Mouse (Mus musculus) layer of hippocampus, adult 11-12 months (tissue): ENCODE measurements around the gene Gm20388.
"Not testable (repeated sequence)": the region's sequence is repeated elsewhere in the genome, so short reads cannot be mapped to it uniquely, and the experiment has no call there.

Source experiments
- DNase-seq: peaks from one replicate; pipeline ENCODE4 v3.0.0; 2022; ENCODE audit warnings: low spot score

Gene Gm20388

GRCm38 (mm10) chr8:120316707-120317106, 406.1 kb downstream of the Gm20388 start:
- DNase-seq: no peak

GRCm38 (mm10) chr8:120317118-120317824, 406.6 kb downstream of the Gm20388 start:
- no peak for DNase-seq

DNA sequence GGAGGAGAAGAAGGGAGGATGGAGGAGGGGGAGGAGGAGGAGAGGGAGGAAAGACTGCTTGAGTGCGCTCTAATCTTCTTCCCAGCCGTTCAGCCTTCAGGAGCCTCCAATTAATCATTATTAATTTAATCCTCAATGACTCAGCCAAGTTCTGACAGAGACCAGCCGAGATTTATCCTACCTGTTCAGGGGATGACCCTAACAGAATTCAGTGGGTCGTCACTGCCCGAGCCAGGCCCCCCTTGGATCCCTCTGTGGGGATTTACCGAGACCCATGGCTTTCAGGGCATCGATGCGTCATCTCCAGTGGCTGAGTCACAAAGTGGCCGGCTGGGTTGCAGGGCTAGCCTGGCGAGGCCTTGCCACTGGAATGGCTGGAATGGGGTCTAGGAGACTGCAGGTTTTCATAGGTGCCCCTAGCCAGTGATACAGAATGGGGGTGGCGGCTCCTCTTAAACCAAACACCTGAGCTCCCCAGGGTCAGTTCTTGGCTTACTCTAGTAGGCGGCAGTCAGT, 407.9 kb downstream of the Gm20388 start:
- DNase-seq: no peak

GRCm38 (mm10) chr8:120319449-120319848, 408.8 kb downstream of the Gm20388 start:
- peak; percentile 77 for DNase-seq

DNA sequence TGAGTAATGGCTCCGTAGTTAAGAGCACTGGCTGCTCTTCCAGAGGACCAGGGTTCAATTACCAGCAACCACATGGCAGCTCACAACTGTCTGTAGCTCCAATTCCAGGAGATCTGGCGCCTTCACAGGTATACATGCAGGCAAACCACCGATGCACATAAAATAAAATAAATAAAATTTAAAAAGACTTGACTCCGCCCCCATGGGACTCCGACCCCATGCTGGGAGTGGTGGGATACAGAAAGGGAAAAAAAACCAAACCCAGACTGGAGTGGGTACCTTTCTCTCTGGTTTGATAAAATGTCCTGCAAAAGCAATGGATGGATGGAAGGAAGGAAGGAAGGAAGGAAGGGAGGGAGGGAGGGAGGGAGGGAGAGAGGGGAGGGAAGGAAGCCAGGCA, 409.5 kb downstream of the Gm20388 start:
- no peak for DNase-seq

DNA sequence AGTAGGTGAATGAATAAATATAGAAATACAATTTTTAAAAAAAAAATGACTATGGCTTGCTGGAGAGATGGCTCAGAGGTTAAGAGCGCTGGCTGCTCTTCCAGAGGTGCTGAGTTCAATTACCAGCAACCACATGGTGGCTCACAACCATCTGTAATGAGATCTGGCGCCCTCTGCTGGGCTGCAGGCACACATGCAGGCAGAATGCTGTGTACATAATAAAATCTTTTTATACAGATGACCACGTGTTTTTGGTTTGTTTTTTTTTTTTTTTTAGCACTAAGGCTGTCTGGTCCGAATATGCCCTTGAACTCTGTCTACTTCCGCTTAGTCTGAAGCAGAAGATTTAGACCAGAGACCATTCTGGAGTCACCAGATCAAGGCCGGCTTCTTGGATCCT, 411.1 kb downstream of the Gm20388 start:
- no peak for DNase-seq

GRCm38 (mm10) chr8:120322956-120323448, 412.4 kb downstream of the Gm20388 start:
- DNase-seq: peak; percentile 77

GRCm38 (mm10) chr8:120324555-120324954, 413.9 kb downstream of the Gm20388 start:
- peak; percentile 60 for DNase-seq

DNA sequence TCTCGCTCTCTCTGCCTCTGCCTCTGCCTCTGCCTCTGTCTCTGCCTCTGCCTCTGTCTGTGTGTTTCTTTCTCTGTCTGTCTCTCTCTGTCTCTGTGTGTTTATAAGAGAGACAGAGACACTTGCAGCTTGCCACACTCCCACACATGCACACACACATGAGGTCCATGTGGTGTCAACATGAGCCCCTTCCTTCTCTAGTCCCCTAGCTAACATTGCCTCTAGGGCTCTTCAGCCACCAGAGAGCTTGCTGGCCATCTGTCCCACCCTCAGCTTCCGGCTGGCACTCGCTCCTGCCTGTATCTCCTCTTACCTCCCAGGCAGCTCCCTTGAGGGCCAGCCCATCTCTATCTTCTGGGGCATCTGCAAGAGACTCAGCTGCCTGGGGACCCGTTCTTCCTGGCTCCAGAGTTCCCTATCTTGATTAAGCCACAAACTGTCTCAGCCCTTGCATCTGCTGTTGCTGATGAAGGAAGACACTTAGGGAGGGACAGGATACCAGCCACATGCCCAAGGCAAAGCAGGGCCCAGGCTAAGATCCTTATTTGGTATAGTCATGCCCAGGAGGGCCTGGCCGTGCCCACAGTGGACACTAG, 414.6 kb downstream of the Gm20388 start:
- no peak for DNase-seq

DNA sequence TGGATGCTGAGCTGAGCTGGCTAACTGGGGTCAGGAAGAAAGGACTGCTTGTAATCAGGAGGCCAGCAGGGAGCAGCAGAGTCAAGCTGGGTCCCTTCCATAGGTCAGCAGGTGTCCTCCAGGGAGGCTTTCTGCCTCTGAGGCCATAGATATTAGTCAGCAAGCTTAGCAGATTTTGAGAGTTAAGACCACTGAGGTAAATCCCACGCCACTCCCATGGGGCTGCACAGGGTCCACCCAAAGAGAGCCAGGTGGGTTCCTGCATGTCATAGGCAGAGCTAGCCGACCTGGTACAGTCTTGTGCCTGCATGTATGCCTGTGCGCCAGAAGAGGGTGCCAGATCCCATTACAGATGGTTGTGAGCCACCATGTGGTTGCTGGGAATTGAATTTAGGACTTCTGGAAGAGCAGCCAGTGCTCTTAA, 416.5 kb downstream of the Gm20388 start:
- DNase-seq: no peak

DNA sequence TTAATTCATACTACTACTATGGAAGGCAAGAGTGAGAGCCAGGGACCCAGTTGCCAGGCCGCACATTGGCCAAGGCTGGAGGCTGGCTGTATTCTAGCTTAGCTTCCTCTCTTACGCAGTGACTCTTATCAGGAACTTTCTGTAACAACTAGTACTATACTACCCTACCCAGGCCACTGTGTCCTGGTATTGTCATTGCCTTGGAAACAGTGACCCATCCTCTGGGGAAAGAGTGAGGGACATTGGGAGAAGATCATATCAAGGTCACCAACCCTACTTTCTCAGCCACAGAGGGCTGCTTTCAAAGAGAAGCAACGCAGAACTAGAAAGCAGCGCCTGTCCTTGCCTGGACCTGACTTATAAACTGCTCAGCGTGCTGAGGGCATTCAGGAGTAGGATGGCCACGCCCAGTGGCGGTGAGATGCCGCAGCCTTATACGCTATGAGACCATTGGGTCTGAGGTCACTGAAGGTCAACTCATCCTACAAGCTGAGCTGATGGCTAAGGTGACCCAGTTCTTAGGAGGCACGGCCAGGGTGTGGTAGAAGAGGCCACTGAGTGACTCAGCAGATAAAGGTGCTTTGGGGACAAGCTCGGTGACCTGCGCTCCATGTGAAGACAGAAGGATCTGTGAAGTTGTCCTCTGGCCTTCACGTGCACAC, 417.9 kb downstream of the Gm20388 start:
- no peak for DNase-seq

DNA sequence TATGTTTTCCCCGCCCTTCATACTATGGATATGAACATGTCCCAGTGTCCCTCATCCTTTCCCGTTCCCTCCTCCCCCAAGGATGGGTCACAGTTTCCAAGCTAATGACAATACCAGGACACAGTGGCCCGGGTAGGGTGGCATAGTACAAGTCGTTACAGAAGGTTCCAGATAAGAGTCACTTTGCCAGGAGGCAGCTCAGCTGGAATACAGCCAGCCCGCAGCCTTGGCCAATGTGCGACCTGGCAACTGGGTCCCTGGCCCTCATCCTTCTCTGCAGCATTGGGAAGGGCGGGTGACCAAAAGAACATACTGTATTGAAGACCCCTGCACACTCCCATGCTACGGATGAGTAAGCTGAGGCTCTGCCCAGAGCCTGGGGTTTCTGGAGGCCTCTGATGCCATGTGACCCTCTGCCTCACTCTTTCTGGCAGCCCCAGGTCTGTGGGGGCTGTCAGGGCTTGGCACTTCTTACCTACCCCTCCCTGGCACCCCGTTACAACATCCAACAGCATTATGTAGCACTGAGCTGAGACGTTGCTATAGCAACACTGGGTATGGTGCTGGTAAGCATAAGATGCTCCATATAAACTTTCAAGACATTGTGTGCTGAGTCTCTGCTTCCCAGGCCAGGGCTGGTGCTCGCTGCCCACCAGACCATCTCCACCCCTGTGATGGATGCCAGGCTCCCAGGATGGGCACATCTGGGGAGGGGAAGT, 418.5 kb downstream of the Gm20388 start:
- DNase-seq: no peak

DNA sequence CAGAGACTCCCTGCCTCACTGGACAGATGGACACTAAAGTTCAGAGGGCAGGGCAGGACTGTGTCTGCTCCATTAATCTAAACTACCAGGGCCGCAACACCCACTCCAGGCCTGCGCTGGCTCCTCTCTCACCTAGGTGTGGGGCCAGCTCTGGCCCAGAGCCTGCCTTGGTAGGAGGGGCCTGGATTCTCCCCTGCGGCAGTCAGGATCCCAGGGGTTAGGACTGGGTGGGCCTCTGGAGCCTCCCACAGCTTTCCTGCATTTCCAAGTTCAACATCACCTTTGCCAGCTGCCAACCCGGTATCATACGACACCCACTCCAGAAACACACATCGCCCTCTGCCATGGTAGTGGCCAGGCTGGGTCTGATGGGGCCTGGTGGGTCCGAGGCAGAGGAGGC, 420.4 kb downstream of the Gm20388 start:
- DNase-seq: no peak

DNA sequence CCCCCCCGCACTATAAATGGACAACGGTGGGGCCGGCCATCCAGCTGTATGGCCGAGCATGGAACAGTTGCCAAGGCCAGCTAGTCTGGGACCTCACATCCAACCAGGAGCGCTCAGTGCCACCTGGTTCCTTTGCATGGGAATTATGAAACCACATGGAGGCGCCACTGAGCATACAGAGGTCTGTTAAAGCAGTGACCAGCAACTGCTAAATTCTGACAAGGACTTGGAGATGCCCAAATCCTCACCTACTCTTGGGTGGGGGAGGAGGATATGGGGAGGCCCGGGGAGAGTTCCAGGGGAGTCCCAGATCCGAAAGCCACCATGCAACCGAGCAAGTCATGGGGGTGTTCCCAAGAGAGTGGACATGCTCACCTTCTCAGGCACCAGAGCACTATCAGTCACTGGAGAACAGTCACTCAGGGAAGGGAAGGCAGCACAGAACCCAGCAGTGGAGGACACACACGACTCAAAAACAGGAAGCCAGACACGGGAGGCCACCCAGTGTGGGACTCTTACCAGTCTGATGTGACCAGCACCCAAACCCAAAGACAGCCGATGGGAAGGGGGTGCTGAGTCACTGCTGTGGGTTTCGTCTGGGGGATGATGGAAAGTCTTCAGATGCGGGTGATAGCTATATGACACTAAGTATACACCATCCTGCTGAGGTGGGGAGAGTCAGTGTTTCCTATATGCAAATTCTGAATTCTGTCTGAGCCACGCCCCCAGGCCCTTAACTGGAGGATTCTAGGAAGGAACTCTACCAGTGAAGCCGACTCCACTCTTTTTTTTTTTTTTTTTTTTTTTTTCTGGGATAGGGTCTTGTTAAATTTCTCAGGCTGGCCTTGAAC, 422.0 kb downstream of the Gm20388 start:
- DNase-seq: no peak

DNA sequence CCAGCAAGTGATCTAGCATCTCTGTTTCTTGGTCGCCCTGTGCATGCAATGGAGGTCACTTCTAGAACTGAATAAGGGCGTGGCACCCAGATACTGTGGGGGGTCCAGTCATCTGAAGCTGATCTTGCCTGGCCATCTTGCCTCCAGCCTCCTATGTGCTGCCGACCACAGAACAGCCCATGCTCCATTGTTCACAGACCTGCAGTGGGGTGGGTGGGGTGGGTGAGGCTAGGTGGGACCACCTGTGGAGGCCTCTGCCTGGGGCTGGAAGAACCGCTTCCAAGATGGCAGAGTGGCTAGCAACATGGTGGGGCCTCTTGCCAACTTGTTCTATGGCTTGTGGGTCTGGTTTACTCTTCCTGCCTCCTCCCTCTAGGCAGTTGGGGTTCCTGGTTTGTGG, 423.0 kb downstream of the Gm20388 start:
- DNase-seq: no peak

DNA sequence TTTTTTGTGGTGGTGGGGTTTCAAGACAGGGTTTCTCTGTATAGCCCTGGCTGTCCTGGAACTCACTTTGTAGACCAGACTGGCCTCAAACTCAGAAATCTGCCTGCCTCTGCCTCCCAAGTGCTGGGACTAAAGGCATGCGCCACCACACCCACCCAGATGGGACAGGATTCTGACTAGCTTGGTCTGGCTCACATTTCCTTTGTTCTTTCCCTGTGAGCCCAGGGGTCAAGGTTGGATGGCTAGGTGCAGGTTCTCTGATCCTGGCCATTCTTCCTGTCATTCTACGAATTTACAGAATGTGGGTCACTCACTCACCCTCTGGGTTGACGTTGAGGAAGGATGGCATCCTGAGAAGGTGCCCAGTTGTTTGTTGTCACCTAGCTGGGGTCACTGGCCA, 423.6 kb downstream of the Gm20388 start:
- not testable (repeated sequence) for DNase-seq

- no peak for DNase-seq
Measured at GRCm38 (mm10) chr8:120334878-120335261, 424.2 kb downstream of the Gm20388 start.

DNA sequence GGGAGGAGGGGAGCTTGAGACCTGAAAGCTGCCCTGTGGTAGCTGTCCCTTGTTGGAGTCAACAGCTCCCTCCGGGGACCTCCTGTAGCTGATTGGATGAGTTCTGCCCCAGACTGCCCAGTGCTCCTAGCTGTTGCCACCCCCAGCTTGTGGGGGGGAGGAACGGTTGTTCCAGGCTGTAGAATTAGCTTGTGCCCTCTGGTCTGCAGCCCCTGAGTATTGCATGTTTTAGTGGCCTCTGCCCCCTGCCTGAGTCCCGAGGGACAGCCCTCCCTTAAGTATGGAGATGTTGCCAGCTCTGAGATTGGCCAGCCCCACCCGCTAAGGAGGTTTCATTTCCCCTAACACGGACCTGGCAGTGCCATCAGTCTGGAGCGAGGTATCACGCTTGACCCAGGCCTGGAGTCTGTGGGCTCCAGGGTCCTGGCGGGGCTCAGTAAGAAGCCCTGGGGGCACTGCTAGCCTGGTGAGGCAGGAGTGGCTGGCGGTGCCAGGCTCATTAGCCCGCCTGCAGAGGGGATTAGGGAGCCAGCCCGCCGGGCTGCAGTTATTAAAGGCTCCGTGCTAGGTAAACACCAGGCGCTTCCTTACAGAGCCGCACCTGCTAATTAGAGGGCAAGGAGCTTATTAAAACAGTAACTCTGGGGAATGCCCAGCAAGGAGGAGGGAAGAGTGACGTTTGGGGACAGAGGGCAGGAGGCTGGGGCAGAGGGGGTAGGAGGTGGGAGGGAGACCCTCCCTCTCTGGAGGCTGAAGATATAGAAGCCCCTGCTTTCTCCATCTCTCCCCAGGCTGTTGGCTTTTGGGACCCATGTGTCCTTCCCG, 424.8 kb downstream of the Gm20388 start:
- DNase-seq: no peak

DNA sequence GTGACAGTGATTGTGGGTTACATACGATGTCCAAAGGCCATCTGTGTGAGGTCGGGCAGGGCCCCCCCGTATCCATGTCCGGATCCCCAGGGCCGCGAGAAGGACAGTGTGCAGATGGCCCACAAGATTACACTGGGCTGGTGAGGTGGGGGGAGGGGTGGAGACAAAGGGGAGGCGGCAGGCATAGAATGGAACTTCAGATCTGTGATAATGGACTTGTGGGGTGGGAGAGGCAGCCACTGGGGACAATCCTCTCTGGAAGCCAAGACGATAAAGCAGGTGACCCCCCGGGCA, 425.4 kb downstream of the Gm20388 start:
- no peak for DNase-seq

GRCm38 (mm10) chr8:120336909-120337555, 426.4 kb downstream of the Gm20388 start:
- no peak for DNase-seq
